Mouse (Mus musculus) cerebellum, adult 8-10 months (tissue): Measurements from ENCODE around the gene Spice1.

ENCODE experiments used
- DNase-seq: peaks from one replicate; pipeline ENCODE4 v3.0.0; 2022

The Spice1 gene

GRCm38 (mm10) chr16:44375459-44375858 lies 28.5 kb downstream of the Spice1 start:
- DNase-seq = no peak

GRCm38 (mm10) chr16:44380006-44380405 lies 33.1 kb downstream of the Spice1 start:
- DNase-seq = no peak

- no peak for DNase-seq
Measured at GRCm38 (mm10) chr16:44381578-44381977, 34.7 kb downstream of the Spice1 start.

- DNase-seq = no peak
Measured at GRCm38 (mm10) chr16:44383549-44383948, 36.6 kb downstream of the Spice1 start.

- no peak for DNase-seq
Measured at GRCm38 (mm10) chr16:44384251-44384650, 37.3 kb downstream of the Spice1 start.

- DNase-seq = peak; percentile 14
Measured at GRCm38 (mm10) chr16:44391877-44392548, 45.1 kb downstream of the Spice1 start.

GRCm38 (mm10) chr16:44394577-44395243 lies 47.8 kb downstream of the Spice1 start, which contains the start of gene Cfap44:
Gene Cfap44 (plus strand): TSS chr16:44394796.
- DNase-seq = peak; percentile 45

- DNase-seq = no peak
Measured at GRCm38 (mm10) chr16:44404933-44405332, 58.0 kb downstream of the Spice1 start.

GRCm38 (mm10) chr16:44407211-44407610 lies 60.3 kb downstream of the Spice1 start:
- peak; percentile 8 for DNase-seq

- no peak for DNase-seq
Measured at GRCm38 (mm10) chr16:44408290-44408689, 61.4 kb downstream of the Spice1 start.

- DNase-seq = no peak
Measured at GRCm38 (mm10) chr16:44410176-44410575, 63.3 kb downstream of the Spice1 start.

GRCm38 (mm10) chr16:44417596-44417995 lies 70.7 kb downstream of the Spice1 start:
- DNase-seq = no peak

GRCm38 (mm10) chr16:44421735-44422134 lies 74.8 kb downstream of the Spice1 start:
- no peak for DNase-seq

GRCm38 (mm10) chr16:44423499-44423898 lies 76.6 kb downstream of the Spice1 start:
- DNase-seq = no peak

- no peak for DNase-seq
Measured at GRCm38 (mm10) chr16:44428456-44428855, 81.5 kb downstream of the Spice1 start.

GRCm38 (mm10) chr16:44430021-44430420 lies 83.1 kb downstream of the Spice1 start:
- DNase-seq = no peak

GRCm38 (mm10) chr16:44434931-44435330 lies 88.0 kb downstream of the Spice1 start:
- no peak for DNase-seq

- DNase-seq = no peak
Measured at GRCm38 (mm10) chr16:44435481-44435880, 88.6 kb downstream of the Spice1 start.
